Mouse (Mus musculus) frontal cortex, postnatal 14 days (tissue): Measurements from ENCODE around the gene Hsbp1.

Experiments used
- DNase-seq, 2 experiments: peaks; one replicate each; pipeline ENCODE4 v3.0.0; 2022; ENCODE audit warnings: low spot score in 2 of 2

The Hsbp1 gene

DNA sequence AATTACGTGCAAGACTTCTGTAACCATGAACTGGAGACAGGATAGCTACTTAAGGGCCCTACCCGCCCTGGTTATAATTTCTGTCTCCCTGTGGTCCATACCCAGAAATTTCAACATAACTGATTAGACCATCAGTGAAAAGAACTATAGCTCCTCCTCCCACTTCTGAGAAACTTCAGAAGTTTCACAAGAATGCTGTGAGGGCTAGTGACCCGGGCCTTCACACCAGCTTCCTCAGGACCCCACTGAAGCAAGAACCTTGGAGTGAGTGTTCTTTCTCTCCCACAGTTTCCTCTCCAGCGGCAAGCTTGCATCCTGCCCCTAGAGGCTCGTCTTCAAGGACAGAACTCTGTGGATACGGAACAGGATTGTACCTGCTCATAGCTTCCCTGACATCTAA, 41.6 kb downstream of the Hsbp1 start:
- no peak for DNase-seq

GRCm38 (mm10) chr8:119386988-119387387, 42.7 kb downstream of the Hsbp1 start:
- DNase-seq: no peak

GRCm38 (mm10) chr8:119394097-119394496, 49.8 kb downstream of the Hsbp1 start:
- no peak for DNase-seq

- peak; percentile 83 to 87 for DNase-seq
Measured at GRCm38 (mm10) chr8:119394524-119395026, 50.3 kb downstream of the Hsbp1 start, which contains the start of gene Mlycd. Mlycd (plus strand) TSS chr8:119394878.

DNA sequence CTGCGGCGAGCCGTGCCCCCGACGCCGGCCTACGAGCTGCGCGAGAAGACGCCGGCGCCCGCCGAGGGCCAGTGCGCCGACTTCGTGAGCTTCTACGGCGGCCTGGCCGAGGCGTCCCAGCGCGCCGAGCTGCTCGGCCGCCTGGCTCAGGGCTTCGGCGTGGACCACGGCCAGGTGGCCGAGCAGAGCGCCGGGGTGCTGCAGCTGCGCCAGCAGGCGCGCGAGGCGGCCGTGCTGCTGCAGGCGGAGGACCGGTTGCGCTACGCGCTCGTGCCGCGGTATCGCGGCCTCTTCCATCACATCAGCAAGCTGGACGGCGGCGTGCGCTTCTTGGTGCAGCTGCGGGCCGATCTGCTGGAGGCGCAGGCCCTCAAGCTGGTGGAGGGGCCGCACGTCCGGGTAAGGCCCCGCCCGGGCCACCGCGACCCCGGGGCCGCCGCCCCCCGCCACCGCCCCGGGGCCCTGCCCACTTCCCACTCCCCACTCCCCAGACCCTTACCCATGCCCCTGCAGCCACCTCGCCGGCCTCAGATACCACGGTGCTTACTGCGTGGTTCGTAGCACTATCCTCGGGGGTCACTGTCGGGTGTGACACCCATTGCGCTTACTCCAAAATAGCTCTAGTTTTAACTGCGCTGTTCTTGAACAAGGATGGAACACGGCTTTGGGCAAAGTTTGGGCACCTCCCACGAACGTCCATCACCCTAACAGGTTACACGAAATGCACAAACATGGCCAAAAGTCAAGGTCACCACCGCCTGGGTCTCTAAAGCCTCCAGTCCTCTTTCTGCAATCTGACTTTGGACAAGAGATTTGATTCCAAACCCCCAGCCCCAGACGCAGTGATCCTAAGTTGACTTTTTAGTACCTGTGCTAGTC, 51.0 kb downstream of the Hsbp1 start:
- no peak for DNase-seq
